23 mouse cellular contexts compared by ENCODE assay signal in genomic region chr4:138363511-138363910, GRCm38 (mm10). TPM values are rescaled to one million over a fixed set of nuclear protein-coding genes. Genes with fewer than 3 reads are reported as not detected.
"Had no signal": no experiment of that assay in that cellular context is flagged by ENCODE, and none has a peak within 500 bp of the region (broad histone marks: within the 10 kb centered on the region; RNA-seq: fewer than 3 reads in every experiment).

No protein-coding gene starts in this region.

- ATAC-seq: liver, postnatal 0 days; lung, postnatal 0 days; midbrain, embryonic 13.5 days; midbrain, embryonic 15.5 days had no signal

- H3K9me3 ChIP-seq: liver, embryonic 15.5 days; lung, embryonic 15.5 days; midbrain, embryonic 13.5 days; midbrain, embryonic 15.5 days; neural tube, embryonic 12.5 days; stomach, embryonic 15.5 days had no signal

- H3K4me3 ChIP-seq: liver, embryonic 15.5 days; lung, embryonic 15.5 days; megakaryocyte, embryonic 14.5 days; midbrain, embryonic 13.5 days; midbrain, embryonic 15.5 days; neural tube, embryonic 12.5 days; stomach, embryonic 15.5 days had no signal

- DNase-seq: liver, postnatal 0 days; lung, adult 2 months; lung, postnatal 14 days; lung, postnatal 36 days; right cerebral cortex, postnatal 14 days; right cerebral cortex, postnatal 4 days; thymus, adult 18-20 months; thymus, postnatal 14 days; thymus, postnatal 36 days had no signal

- H3K36me3 ChIP-seq: liver, embryonic 15.5 days; lung, embryonic 15.5 days; midbrain, embryonic 13.5 days; midbrain, embryonic 15.5 days; neural tube, embryonic 12.5 days; stomach, embryonic 15.5 days had no signal

- H3K4me2 ChIP-seq: liver, embryonic 15.5 days; lung, embryonic 15.5 days; midbrain, embryonic 11.5 days; midbrain, embryonic 13.5 days; midbrain, embryonic 15.5 days; neural tube, embryonic 12.5 days; stomach, embryonic 15.5 days had no signal

- H3K27ac ChIP-seq: liver, embryonic 15.5 days; lung, embryonic 15.5 days; macrophage; midbrain, embryonic 13.5 days; midbrain, embryonic 15.5 days; neural tube, embryonic 12.5 days; stomach, embryonic 15.5 days had no signal

- H3K27me3 ChIP-seq: lung, embryonic 15.5 days; stomach, embryonic 15.5 days had no signal

- H3K9ac ChIP-seq: liver, embryonic 15.5 days; liver, postnatal 0 days; lung, embryonic 15.5 days; midbrain, embryonic 13.5 days; midbrain, embryonic 15.5 days; neural tube, embryonic 12.5 days; stomach, embryonic 15.5 days had no signal

RNA-seq across cellular contexts. Expression of gene Cda, which starts 4.3 kb away (rescaled TPM):
- total RNA-seq: monocyte, adult 5-6 weeks; neutrophil, adult 5-6 weeks had no signal
- polyA plus RNA-seq: macrophage had no signal

RNA-seq across cellular contexts. Expression of gene Fam43b, which starts 32.8 kb away (rescaled TPM):
- total RNA-seq: megakaryocyte progenitor cell, adult 5-6 weeks; monocyte, adult 5-6 weeks; neutrophil, adult 5-6 weeks had no signal
- polyA plus RNA-seq: liver, embryonic 15.5 days; liver, postnatal 0 days; lung, adult 2 months; lung, embryonic 15.5 days; lung, postnatal 0 days; macrophage; stomach, embryonic 15.5 days; urinary bladder, adult 2 months had no signal
